Mouse (Mus musculus): ENCODE results near the gene Osbp.

Gene Osbp

GRCm38 (mm10) chr19:11989334-11989733, 23.6 kb downstream of the Osbp start:
- no peak for DNase-seq (ENCODE audit: low read depth, low spot score)

- no peak for DNase-seq (ENCODE audit: low read depth, low spot score)
Observed at GRCm38 (mm10) chr19:11992034-11992433, 26.3 kb downstream of the Osbp start.

- no peak for DNase-seq (ENCODE audit: low read depth, low spot score)
Observed at GRCm38 (mm10) chr19:11992441-11993029, 26.8 kb downstream of the Osbp start.

GRCm38 (mm10) chr19:11994703-11995431, 29.1 kb downstream of the Osbp start:
- DNase-seq (ENCODE audit: low read depth, low spot score) = no peak

- no peak for DNase-seq (ENCODE audit: low read depth, low spot score)
Observed at GRCm38 (mm10) chr19:11995722-11996448, 30.1 kb downstream of the Osbp start.

- no peak for DNase-seq (ENCODE audit: low read depth, low spot score)
Observed at GRCm38 (mm10) chr19:12001686-12002085, 35.9 kb downstream of the Osbp start.

- peak; percentile 65 for DNase-seq (ENCODE audit: low read depth, low spot score)
Observed at GRCm38 (mm10) chr19:12002125-12002524, 36.4 kb downstream of the Osbp start.

- no peak for DNase-seq (ENCODE audit: low read depth, low spot score)
Observed at GRCm38 (mm10) chr19:12002791-12003190, 37.0 kb downstream of the Osbp start.

- no peak for DNase-seq (ENCODE audit: low read depth, low spot score)
Observed at GRCm38 (mm10) chr19:12003568-12003967, 37.8 kb downstream of the Osbp start.

- DNase-seq (ENCODE audit: low read depth, low spot score) = no peak
Observed at GRCm38 (mm10) chr19:12004216-12005008, 38.7 kb downstream of the Osbp start.

GRCm38 (mm10) chr19:12005376-12006360, 39.9 kb downstream of the Osbp start:
- peak; percentile 87 for DNase-seq (ENCODE audit: low read depth, low spot score)

- no peak for DNase-seq (ENCODE audit: low read depth, low spot score)
Observed at GRCm38 (mm10) chr19:12006361-12006947, 40.7 kb downstream of the Osbp start.

- no peak for DNase-seq (ENCODE audit: low read depth, low spot score)
Observed at GRCm38 (mm10) chr19:12007105-12007931, 41.6 kb downstream of the Osbp start.

- DNase-seq (ENCODE audit: low read depth, low spot score) = no peak
Observed at GRCm38 (mm10) chr19:12008410-12009380, 43.0 kb downstream of the Osbp start.

GRCm38 (mm10) chr19:12009501-12010280, 44.0 kb downstream of the Osbp start:
- peak; percentile 77 for DNase-seq (ENCODE audit: low read depth, low spot score)

- DNase-seq (ENCODE audit: low read depth, low spot score) = peak; percentile 49
Observed at GRCm38 (mm10) chr19:12010281-12010771, 44.6 kb downstream of the Osbp start.

- peak; percentile 88 for DNase-seq (ENCODE audit: low read depth, low spot score)
Observed at GRCm38 (mm10) chr19:12010916-12011559, 45.3 kb downstream of the Osbp start.
